Mouse (Mus musculus): ENCODE measurements around the gene Fgr. TPM values are rescaled to one million over a fixed set of nuclear protein-coding genes. Genes with fewer than 3 reads are reported as not detected.

The Fgr gene
- polyA plus RNA-seq, 1 experiment from 2014 or later: not detected

- Histone ChIP-seq H3K4me3 (no peak overlapping the region), H3K4me1 (peaks cover 100% of the 10 kb centered on the region), H3K9ac (peak overlapping the region; percentile 62), H3K36me3 (ENCODE audit: poor library complexity, severe bottlenecking) (no peaks in the 10 kb centered on the region), H3K9me3 (replicated peaks) (no peaks in the 10 kb centered on the region), H3K27ac (peak overlapping the region; percentile 90), H3K27me3 (no peaks in the 10 kb centered on the region), H3K4me2 (peak overlapping the region; percentile 33)
- ATAC-seq: no peak
- 32% methylated on average over 12 of the region's 12 CpGs for WGBS
These were observed 72.9 kb downstream of the Fgr start for GRCm38 (mm10) chr4:133046691-133047352.

GRCm38 (mm10) chr4:133047353-133048105 lies 73.6 kb downstream of the Fgr start:
- Histone ChIP-seq H3K36me3 (ENCODE audit: poor library complexity, severe bottlenecking) (no peaks in the 10 kb centered on the region), H3K27me3 (no peaks in the 10 kb centered on the region), H3K9me3 (replicated peaks) (no peaks in the 10 kb centered on the region), H3K4me1 (peaks cover 100% of the 10 kb centered on the region), H3K4me2 (peak overlapping the region; percentile 33), H3K9ac (peak overlapping the region; percentile 62), H3K27ac (peak overlapping the region; percentile 90), H3K4me3 (no peak overlapping the region)
- no peak for ATAC-seq
- 11% methylated on average over 16 of the region's 16 CpGs for WGBS

GRCm38 (mm10) chr4:133049071-133049920 lies 75.4 kb downstream of the Fgr start:
- peak overlapping the region; percentile 90 for H3K27ac ChIP-seq
- H3K36me3 ChIP-seq (ENCODE audit: poor library complexity, severe bottlenecking): no peaks in the 10 kb centered on the region
- 69% methylated on average over 19 of the region's 19 CpGs for WGBS
- peak overlapping the region; percentile 21 for H3K9ac ChIP-seq
- peaks cover 89% of the 10 kb centered on the region for H3K4me1 ChIP-seq
- H3K4me2 ChIP-seq: no peak overlapping the region
- H3K9me3 ChIP-seq (replicated peaks): no peaks in the 10 kb centered on the region
- no peaks in the 10 kb centered on the region for H3K27me3 ChIP-seq
- no peak overlapping the region for H3K4me3 ChIP-seq
- no peak for ATAC-seq

- Histone ChIP-seq H3K27ac (no peak overlapping the region), H3K9ac (no peak overlapping the region), H3K27me3 (no peaks in the 10 kb centered on the region), H3K4me1 (peaks cover 79% of the 10 kb centered on the region), H3K36me3 (ENCODE audit: poor library complexity, severe bottlenecking) (peaks cover 5% of the 10 kb centered on the region), H3K9me3 (replicated peaks) (no peaks in the 10 kb centered on the region), H3K4me2 (no peak overlapping the region), H3K4me3 (no peak overlapping the region)
- no peak for ATAC-seq
- WGBS: 74% methylated on average over 9 of the region's 9 CpGs
These were observed 76.4 kb downstream of the Fgr start for GRCm38 (mm10) chr4:133050196-133050836.

- Histone ChIP-seq H3K36me3 (ENCODE audit: poor library complexity, severe bottlenecking) (peaks cover 8% of the 10 kb centered on the region), H3K9me3 (replicated peaks) (no peaks in the 10 kb centered on the region), H3K4me2 (no peak overlapping the region), H3K27me3 (no peaks in the 10 kb centered on the region), H3K4me3 (no peak overlapping the region), H3K27ac (0 out of 2 replicates have a peak overlapping the region, but pooled peaks have one; percentile 8), H3K4me1 (peaks cover 78% of the 10 kb centered on the region), H3K9ac (no peak overlapping the region)
- 93% methylated on average over 6 of the region's 6 CpGs for WGBS
- ATAC-seq: no peak
These were observed 77.1 kb downstream of the Fgr start for GRCm38 (mm10) chr4:133050837-133051549.

GRCm38 (mm10) chr4:133051550-133051865 lies 77.6 kb downstream of the Fgr start:
- 26% methylated on average over 14 of the region's 14 CpGs for WGBS
- peak overlapping the region; percentile 52; the same call in 1 of the 2 replicates for H3K9ac ChIP-seq

More at GRCm38 (mm10) chr4:133051550-133051865, 77.6 kb downstream of the Fgr start:
- H3K4me3 ChIP-seq: no peak overlapping the region
- peaks cover 78% of the 10 kb centered on the region for H3K4me1 ChIP-seq
- H3K27me3 ChIP-seq: no peaks in the 10 kb centered on the region
- no peaks in the 10 kb centered on the region for H3K9me3 ChIP-seq (replicated peaks)
- no peak overlapping the region for H3K4me2 ChIP-seq
- H3K27ac ChIP-seq: 0 out of 2 replicates have a peak overlapping the region, but pooled peaks have one; percentile 8
- no peak for ATAC-seq
- H3K36me3 ChIP-seq (ENCODE audit: poor library complexity, severe bottlenecking): peaks cover 8% of the 10 kb centered on the region

Other genes with a start within 250 kb of the Fgr start
- 3.2 and 3.3 TPM in 2 replicates for gene Xkr8, start 241.5 kb upstream of the Fgr start, polyA plus RNA-seq (2015; fragmentation: Nextera tagmentation; extraction: Ambion mirVana)
- gene Smpdl3b, start 216.8 kb upstream of the Fgr start, polyA plus RNA-seq (2015; fragmentation: Nextera tagmentation; extraction: Ambion mirVana): 1.7 and 2.7 TPM in 2 replicates
- gene Rpa2, start 205.8 kb upstream of the Fgr start, polyA plus RNA-seq (2015; fragmentation: Nextera tagmentation; extraction: Ambion mirVana): 114 and 123 TPM in 2 replicates
- 0.20 and 0.26 TPM in 2 replicates for gene Themis2, start 177.7 kb upstream of the Fgr start, polyA plus RNA-seq (2015; fragmentation: Nextera tagmentation; extraction: Ambion mirVana)
- gene Ppp1r8, start 130.9 kb upstream of the Fgr start, polyA plus RNA-seq (2015; fragmentation: Nextera tagmentation; extraction: Ambion mirVana): 62.5 and 70.5 TPM in 2 replicates
- gene Stx12, start 89.6 kb upstream of the Fgr start, polyA plus RNA-seq (2015; fragmentation: Nextera tagmentation; extraction: Ambion mirVana): 116 and 119 TPM in 2 replicates
- 35.2 and 43.5 TPM in 2 replicates for gene Fam76a, start 51.5 kb upstream of the Fgr start, polyA plus RNA-seq (2015; fragmentation: Nextera tagmentation; extraction: Ambion mirVana)
- gene Ahdc1, start 37.2 kb downstream of the Fgr start, polyA plus RNA-seq (2015; fragmentation: Nextera tagmentation; extraction: Ambion mirVana): 7.3 and 8.1 TPM in 2 replicates
- gene Wasf2, start 156.4 kb downstream of the Fgr start, polyA plus RNA-seq (2015; fragmentation: Nextera tagmentation; extraction: Ambion mirVana): 36.7 and 42.9 TPM in 2 replicates
- gene Cd164l2, start 238.0 kb downstream of the Fgr start, polyA plus RNA-seq (2015; fragmentation: Nextera tagmentation; extraction: Ambion mirVana): 0.17 and 0.30 TPM in 2 replicates
- gene Gpr3, start 238.4 kb downstream of the Fgr start, polyA plus RNA-seq (2015; fragmentation: Nextera tagmentation; extraction: Ambion mirVana): 0.33 and 0.57 TPM in 2 replicates

Data from forebrain, embryonic 13.5 days (tissue).